In genomic region chr9:50970413-50970812, GRCm38 (mm10) we compare ENCODE assay signal across 17 mouse cellular contexts.
"Had no signal": no experiment of that assay in that cellular context is flagged by ENCODE, and none has a peak within 500 bp of the region (broad histone marks: within the 10 kb centered on the region; RNA-seq: fewer than 3 reads in every experiment).

No protein-coding gene starts in this region.

- H3K4me1 ChIP-seq: limb, embryonic 13.5 days; midbrain, embryonic 13.5 days; neural tube, embryonic 12.5 days; stomach, embryonic 15.5 days had no signal

- H3K4me2 ChIP-seq: limb, embryonic 13.5 days; midbrain, embryonic 13.5 days; neural tube, embryonic 12.5 days; stomach, embryonic 15.5 days had no signal

- H3K27ac ChIP-seq: kidney, postnatal 0 days; limb, embryonic 13.5 days; liver, embryonic 14.5 days; midbrain, embryonic 13.5 days; neural tube, embryonic 12.5 days; stomach, embryonic 15.5 days had no signal

- ATAC-seq: intestine, postnatal 0 days; midbrain, embryonic 13.5 days had no signal

- H3K27me3 ChIP-seq: limb, embryonic 13.5 days; midbrain, embryonic 13.5 days; neural tube, embryonic 12.5 days; stomach, embryonic 15.5 days had no signal

- H3K9ac ChIP-seq: limb, embryonic 13.5 days; liver, embryonic 14.5 days; midbrain, embryonic 13.5 days; neural tube, embryonic 12.5 days; stomach, embryonic 15.5 days had no signal

- H3K36me3 ChIP-seq: limb, embryonic 13.5 days; midbrain, embryonic 13.5 days; neural tube, embryonic 12.5 days; stomach, embryonic 15.5 days had no signal

- DNase-seq: kidney, adult 8-10 months; kidney, postnatal 36 days; left cerebral cortex, postnatal 4 days; lung, adult 2 months; lung, postnatal 14 days; retina, postnatal 1 day; right cerebral cortex, postnatal 4 days; spleen, adult 18-20 months; thymus, adult 2 months; thymus, postnatal 25 days had no signal

- H3K4me3 ChIP-seq: limb, embryonic 13.5 days; midbrain, embryonic 13.5 days; neural tube, embryonic 12.5 days; stomach, embryonic 15.5 days had no signal

- H3K9me3 ChIP-seq: limb, embryonic 13.5 days; midbrain, embryonic 13.5 days; neural tube, embryonic 12.5 days; stomach, embryonic 15.5 days had no signal
